Mouse (Mus musculus) cerebellum, adult 2 months (tissue): ENCODE measurements at regions not wholly inside any gene's neighbourhood (a gene's known extent, or its start where the extent isn't known, plus 50 kb on each side); places are given as distances from the start of the nearest gene placed in this dataset.

Experiments
- CTCF ChIP-seq: fragments of 200-500 bp; IDR thresholded peaks from 2 replicates; pipeline ENCODE4 v1.5.1; 2011; ENCODE audit warnings: low read depth, mild to moderate bottlenecking, control low read depth, low read length, moderate library complexity, borderline replicate concordance; ENCODE audit not compliant: insufficient read depth
- POLR2A ChIP-seq: fragments of 200-500 bp; IDR thresholded peaks from 2 replicates; pipeline ENCODE4 v1.6.1; 2011; ENCODE audit warnings: low read length, control low read depth, borderline replicate concordance; ENCODE audit not compliant: insufficient read depth

DNA sequence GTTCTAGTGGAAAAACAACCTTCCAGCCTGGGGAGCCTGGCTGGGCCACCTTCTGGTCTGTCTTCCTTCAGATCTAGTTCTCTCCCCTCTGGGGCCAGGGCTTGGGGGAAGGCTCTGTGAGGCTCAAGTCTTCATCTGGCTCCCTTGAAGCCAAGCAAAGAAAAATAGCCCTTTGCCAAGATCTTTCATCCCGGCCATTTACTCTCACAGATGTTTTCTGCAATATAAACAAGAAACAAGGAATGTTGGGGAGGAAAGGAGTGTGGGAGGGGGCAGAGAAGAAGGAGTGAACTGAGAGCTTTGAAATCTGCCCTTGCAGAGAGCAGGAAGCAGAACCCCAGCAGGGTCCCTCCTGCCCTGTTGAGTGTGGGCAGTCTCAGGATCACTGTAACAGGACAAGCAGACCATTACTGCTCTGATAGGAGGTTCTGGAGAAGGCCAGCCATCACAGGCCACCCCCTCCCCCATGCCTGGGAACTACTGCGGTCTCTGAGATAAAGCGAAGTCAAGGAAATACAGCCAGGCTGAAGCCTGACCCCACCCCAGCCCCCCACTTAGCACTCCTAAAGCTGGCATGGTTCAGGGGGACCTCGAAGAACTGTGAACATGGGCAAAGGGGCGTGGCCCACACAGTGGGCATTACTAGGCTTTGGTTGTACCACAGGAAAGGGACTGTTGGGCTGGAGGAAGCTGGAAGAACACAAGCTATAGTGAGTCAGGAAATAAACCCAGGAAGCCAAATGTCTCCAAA lies 118.8 kb downstream of the Zfp36l1 start:
- TF ChIP-seq POLR2A: no peak
- no peak for TF ChIP-seq CTCF
